Mouse (Mus musculus): ENCODE results near the gene Nek7.

GRCm38 (mm10) chr1:138500691-138501090 is 119.2 kb downstream of the Nek7 start:
- no peak for TF ChIP-seq CTCF (IDR thresholded peaks at IDR 0.05)
- TF ChIP-seq POLR2A (IDR thresholded peaks at IDR 0.05; ENCODE audit: insufficient read depth, low read depth, low read length), result no peak

All from heart, adult 2 months (tissue).